Mouse (Mus musculus): ENCODE measurements around the gene Otulin.

DNA sequence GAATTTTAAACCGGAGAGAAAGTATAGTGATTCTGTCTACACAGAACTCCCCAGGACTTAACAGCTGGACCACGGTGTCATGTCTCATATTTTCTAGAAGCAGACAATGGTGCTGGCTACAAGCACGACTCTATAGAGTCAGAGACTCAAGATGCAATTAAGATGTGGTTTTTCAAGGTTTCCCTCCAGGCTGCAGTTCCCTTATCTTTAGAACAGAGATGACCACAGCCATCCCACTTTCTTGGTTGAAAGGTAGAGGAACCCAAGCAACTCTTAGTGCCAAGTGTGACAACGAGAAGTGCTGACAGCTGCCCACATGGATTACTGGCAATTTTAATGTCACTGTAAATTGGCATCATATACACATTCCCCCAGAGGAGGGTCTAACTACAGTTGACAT, 20.9 kb downstream of the Otulin start:
- TF ChIP-seq POLR2A (IDR thresholded peaks at IDR 0.05; ENCODE audit: insufficient read length, low read depth) (no peak), E2F4 (IDR thresholded peaks at IDR 0.05; ENCODE audit: insufficient read depth) (no peak)

Measured in myocyte (in vitro differentiated cells).